Mouse (Mus musculus): Measurements from ENCODE around the gene Rnf207. TPM values are rescaled to one million over a fixed set of nuclear protein-coding genes. Genes with fewer than 3 reads are reported as not detected.

Rnf207 gene
- polyA plus RNA-seq, 1 experiment from 2014 or later: 2.5 TPM

- no peaks in the 10 kb centered on the region for H3K9me3 ChIP-seq
- peak; percentile 65 for ATAC-seq
- no peak overlapping the region for H3K4me3 ChIP-seq (replicated peaks)
- no peaks in the 10 kb centered on the region for H3K36me3 ChIP-seq
- WGBS: 40% methylated on average over 7 of the region's 7 CpGs
- H3K4me1 ChIP-seq (replicated peaks): peaks cover 19% of the 10 kb centered on the region
- H3K9ac ChIP-seq: no peak overlapping the region
- H3K27me3 ChIP-seq (replicated peaks): peaks cover 24% of the 10 kb centered on the region
- no peak overlapping the region; the same call in 1 of the 2 replicates for H3K4me2 ChIP-seq (replicated peaks)
- no peak overlapping the region for H3K27ac ChIP-seq
Observed at GRCm38 (mm10) chr4:152345120-152345889, 26.5 kb upstream of the Rnf207 start.

- Histone ChIP-seq H3K27me3 (replicated peaks) (peaks cover 26% of the 10 kb centered on the region), H3K36me3 (no peaks in the 10 kb centered on the region), H3K4me2 (replicated peaks) (no peak overlapping the region), H3K9ac (no peak overlapping the region), H3K4me1 (replicated peaks) (peaks cover 14% of the 10 kb centered on the region), H3K9me3 (no peaks in the 10 kb centered on the region), H3K4me3 (replicated peaks) (no peak overlapping the region), H3K27ac (no peak overlapping the region)
- WGBS: 48% methylated on average over 7 of the region's 7 CpGs
- peak; percentile 9; the same call in 1 of the 2 replicates for ATAC-seq
Observed at GRCm38 (mm10) chr4:152344651-152345050, 25.9 kb upstream of the Rnf207 start.

GRCm38 (mm10) chr4:152343296-152343695 lies 24.5 kb upstream of the Rnf207 start:
- Histone ChIP-seq H3K9ac (no peak overlapping the region), H3K4me1 (replicated peaks) (peaks cover 24% of the 10 kb centered on the region), H3K4me2 (replicated peaks) (no peak overlapping the region), H3K4me3 (replicated peaks) (no peak overlapping the region), H3K36me3 (no peaks in the 10 kb centered on the region), H3K27me3 (replicated peaks) (peaks cover 36% of the 10 kb centered on the region), H3K9me3 (no peaks in the 10 kb centered on the region), H3K27ac (no peak overlapping the region)
- WGBS: 13% methylated on average over 5 of the region's 5 CpGs
- no peak for ATAC-seq

- Histone ChIP-seq H3K4me2 (replicated peaks) (peak overlapping the region; percentile 31; the same call in 1 of the 2 replicates), H3K9ac (no peak overlapping the region), H3K9me3 (no peaks in the 10 kb centered on the region), H3K36me3 (no peaks in the 10 kb centered on the region), H3K27me3 (replicated peaks) (peaks cover 49% of the 10 kb centered on the region), H3K27ac (no peak overlapping the region), H3K4me1 (replicated peaks) (peaks cover 24% of the 10 kb centered on the region), H3K4me3 (replicated peaks) (no peak overlapping the region)
- 0 out of 2 replicates have a peak, but pooled peaks have one; percentile 9 for ATAC-seq
- 37% methylated on average over 15 of the region's 15 CpGs for WGBS
Observed at GRCm38 (mm10) chr4:152340584-152341284, 21.9 kb upstream of the Rnf207 start.

GRCm38 (mm10) chr4:152339293-152339790 lies 20.5 kb upstream of the Rnf207 start:
- WGBS: 4% methylated on average over 12 of the region's 26 CpGs
- Histone ChIP-seq H3K4me3 (replicated peaks) (peak overlapping the region; percentile 51), H3K27ac (no peak overlapping the region), H3K9ac (peak overlapping the region; percentile 30), H3K4me2 (replicated peaks) (peak overlapping the region; percentile 96), H3K9me3 (no peaks in the 10 kb centered on the region), H3K27me3 (replicated peaks) (peaks cover 51% of the 10 kb centered on the region), H3K36me3 (0 out of 2 replicates have a peak, but pooled peaks cover 3% of the 10 kb centered on the region), H3K4me1 (replicated peaks) (peaks cover 12% of the 10 kb centered on the region)
- peak; percentile 14; the same call in 1 of the 2 replicates for ATAC-seq

- H3K9ac ChIP-seq: peak within 1 kb of the TSS; percentile 30
- WGBS: 1% methylated on average over 57 of the region's 120 CpGs
- no peaks in the 10 kb centered on the region for H3K9me3 ChIP-seq
- peak within 1 kb of the TSS; percentile 96 for H3K4me2 ChIP-seq (replicated peaks)
- 0 out of 2 replicates have a peak, but pooled peaks cover 7% of the 10 kb centered on the region for H3K36me3 ChIP-seq
- H3K4me1 ChIP-seq (replicated peaks): peaks cover 12% of the 10 kb centered on the region
- peaks cover 51% of the 10 kb centered on the region for H3K27me3 ChIP-seq (replicated peaks)
- H3K4me3 ChIP-seq (replicated peaks): peak within 1 kb of the TSS; percentile 51
- H3K27ac ChIP-seq: no peak within 1 kb of the TSS
- peak; percentile 18; the same call in 1 of the 2 replicates for ATAC-seq
Observed at GRCm38 (mm10) chr4:152338419-152339292, 19.9 kb upstream of the Rnf207 start, which contains the start of gene Chd5. Gene Chd5, plus strand, starts transcription at chr4:152338651.

- H3K4me1 ChIP-seq (replicated peaks): peaks cover 12% of the 10 kb centered on the region
- 36% methylated on average over 6 of the region's 6 CpGs for WGBS
- no peak for ATAC-seq
- no peak overlapping the region for H3K9ac ChIP-seq
- no peaks in the 10 kb centered on the region for H3K9me3 ChIP-seq
- no peak overlapping the region for H3K4me3 ChIP-seq (replicated peaks)
- H3K27me3 ChIP-seq (replicated peaks): peaks cover 51% of the 10 kb centered on the region
- no peak overlapping the region for H3K27ac ChIP-seq
- H3K4me2 ChIP-seq (replicated peaks): no peak overlapping the region
- H3K36me3 ChIP-seq: peaks cover 15% of the 10 kb centered on the region
Observed at GRCm38 (mm10) chr4:152337772-152338171, 19.0 kb upstream of the Rnf207 start.

DNA sequence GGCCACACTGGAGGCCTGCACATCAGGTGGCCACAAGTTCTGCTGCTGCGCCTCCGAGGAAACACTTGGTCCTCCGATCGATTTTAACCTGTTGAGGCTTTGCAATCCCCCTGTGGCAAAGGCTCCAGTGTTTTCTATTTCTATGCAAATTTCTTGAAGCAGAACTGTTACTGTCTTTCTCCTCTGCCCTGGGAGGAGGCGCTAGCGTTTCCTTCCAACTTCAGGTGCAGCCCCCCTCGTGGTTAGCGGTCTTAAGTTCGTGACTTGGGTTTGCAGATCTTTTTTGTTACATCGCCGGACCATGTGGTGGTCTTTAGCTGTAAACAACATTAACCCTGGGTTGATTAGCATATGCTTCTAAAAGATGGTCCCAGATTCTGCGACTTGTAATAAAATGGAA lies 14.8 kb upstream of the Rnf207 start:
- Histone ChIP-seq H3K4me1 (replicated peaks) (0 out of 2 replicates have a peak, but pooled peaks cover 4% of the 10 kb centered on the region), H3K36me3 (peaks cover 52% of the 10 kb centered on the region), H3K27ac (no peak overlapping the region), H3K4me3 (replicated peaks) (no peak overlapping the region), H3K9me3 (no peaks in the 10 kb centered on the region), H3K27me3 (replicated peaks) (peaks cover 22% of the 10 kb centered on the region), H3K9ac (no peak overlapping the region), H3K4me2 (replicated peaks) (no peak overlapping the region)
- WGBS: 94% methylated on average over 12 of the region's 12 CpGs
- no peak for ATAC-seq

GRCm38 (mm10) chr4:152332952-152333351 lies 14.2 kb upstream of the Rnf207 start:
- Histone ChIP-seq H3K9me3 (no peaks in the 10 kb centered on the region), H3K4me3 (replicated peaks) (no peak overlapping the region), H3K27me3 (replicated peaks) (peaks cover 16% of the 10 kb centered on the region), H3K4me1 (replicated peaks) (0 out of 2 replicates have a peak, but pooled peaks cover 2% of the 10 kb centered on the region), H3K9ac (no peak overlapping the region), H3K27ac (no peak overlapping the region), H3K4me2 (replicated peaks) (no peak overlapping the region), H3K36me3 (peaks cover 52% of the 10 kb centered on the region)
- ATAC-seq: peak; percentile 51
- 41% methylated on average over 2 of the region's 2 CpGs for WGBS

DNA sequence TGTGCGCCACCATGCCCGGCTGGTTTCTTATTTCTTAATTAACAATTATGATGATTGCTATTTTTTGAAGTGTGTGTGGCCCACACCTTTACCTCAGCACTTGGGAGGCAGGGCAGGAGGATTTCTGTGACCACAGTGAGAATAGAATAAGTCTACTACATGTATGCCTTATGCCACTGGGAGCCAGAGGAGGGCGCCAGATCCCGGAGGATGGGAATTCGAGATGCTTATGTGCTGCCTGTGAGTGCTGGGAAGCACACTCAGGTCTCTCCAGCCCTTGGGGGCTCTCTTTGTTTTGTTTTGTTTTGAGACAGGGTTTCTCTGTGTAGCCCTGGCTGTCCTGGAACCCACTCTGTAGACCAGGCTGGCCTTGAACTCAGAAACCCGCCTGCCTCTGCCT lies 9.9 kb upstream of the Rnf207 start:
- H3K4me1 ChIP-seq (replicated peaks): peaks cover 16% of the 10 kb centered on the region
- no peak overlapping the region for H3K9ac ChIP-seq
- H3K4me2 ChIP-seq (replicated peaks): no peak overlapping the region
- ATAC-seq: no peak
- no peaks in the 10 kb centered on the region for H3K9me3 ChIP-seq
- no peak overlapping the region for H3K27ac ChIP-seq
- peaks cover 45% of the 10 kb centered on the region for H3K36me3 ChIP-seq
- no peak overlapping the region for H3K4me3 ChIP-seq (replicated peaks)
- 76% methylated on average over 6 of the region's 6 CpGs for WGBS
- H3K27me3 ChIP-seq (replicated peaks): no peaks in the 10 kb centered on the region

DNA sequence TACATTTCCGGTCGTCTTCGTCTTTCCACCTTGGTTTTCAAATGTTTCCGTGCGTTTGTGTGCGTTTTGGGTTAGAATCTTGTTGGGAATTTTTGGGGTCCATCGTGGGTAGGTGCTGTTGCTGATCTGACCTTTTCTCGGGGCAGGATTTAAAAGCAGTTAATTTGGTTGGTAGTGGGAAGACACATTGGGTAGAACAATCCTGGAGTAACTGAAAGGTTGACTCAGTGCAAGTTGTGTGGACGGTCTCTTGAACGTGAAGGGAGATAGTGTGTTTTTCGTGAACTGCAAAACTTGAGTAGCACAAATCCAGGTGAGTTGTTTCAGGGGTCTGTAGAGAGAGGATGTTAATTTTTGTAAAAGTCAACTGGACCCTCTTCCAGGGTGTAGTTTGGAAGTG lies 7.8 kb upstream of the Rnf207 start:
- no peaks in the 10 kb centered on the region for H3K9me3 ChIP-seq
- H3K4me1 ChIP-seq (replicated peaks): peaks cover 14% of the 10 kb centered on the region
- 0 out of 2 replicates have a peak overlapping the region, but pooled peaks have one; percentile 75 for H3K27ac ChIP-seq
- H3K4me3 ChIP-seq (replicated peaks): peak overlapping the region; percentile 100
- peak overlapping the region; percentile 69 for H3K4me2 ChIP-seq (replicated peaks)
- ATAC-seq: no peak
- H3K9ac ChIP-seq: peak overlapping the region; percentile 98
- no peaks in the 10 kb centered on the region for H3K27me3 ChIP-seq (replicated peaks)
- WGBS: 1% methylated on average over 11 of the region's 11 CpGs
- peaks cover 29% of the 10 kb centered on the region for H3K36me3 ChIP-seq
